Mouse (Mus musculus): Measurements from ENCODE around the gene Uty.

Uty gene

DNA sequence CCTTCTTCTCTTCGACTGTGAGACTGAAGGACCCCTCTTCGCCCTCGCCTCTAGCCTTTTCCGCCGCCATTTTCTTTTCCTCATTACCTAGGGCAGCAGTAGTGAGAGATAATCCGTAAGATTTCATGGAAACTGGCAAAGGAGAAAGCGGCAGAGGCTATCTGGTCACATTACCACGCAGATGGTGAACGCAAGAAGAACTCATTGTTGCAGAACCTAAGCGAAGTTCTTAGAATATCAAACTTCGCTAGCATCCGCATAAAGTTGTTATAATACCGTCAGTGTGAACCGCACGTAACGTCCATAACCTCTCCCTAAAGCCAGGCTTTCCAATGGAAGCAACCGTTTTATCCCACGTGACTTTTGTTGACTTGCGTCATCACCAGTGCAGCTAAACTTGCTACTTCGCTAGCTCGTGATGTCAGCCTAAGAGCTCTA is at the start of gene Uty:
Gene Uty, minus strand, starts transcription at position 334 of the 438 bp plus-strand sequence.
- no peak for DNase-seq (ENCODE audit: low spot score)

DNA sequence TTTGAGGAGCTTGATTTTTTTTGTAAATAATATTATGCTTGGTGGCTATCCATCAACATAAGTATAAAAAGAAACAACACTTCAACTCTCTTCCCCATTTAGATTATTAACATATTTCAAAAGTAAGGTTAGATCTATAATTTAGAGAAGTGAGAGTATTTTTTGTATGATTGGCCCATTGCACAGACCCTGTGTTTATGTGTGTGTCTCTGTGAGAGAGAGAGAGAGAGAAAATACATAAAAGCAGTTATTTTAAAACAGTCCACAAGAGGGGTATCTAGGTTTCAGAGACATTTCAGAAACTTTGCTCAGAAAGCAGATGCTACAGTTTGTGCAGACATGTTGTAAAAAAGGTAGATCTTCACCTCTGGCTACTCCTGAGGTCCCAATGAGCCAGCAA is 48.1 kb upstream of the Uty start:
- DNase-seq (ENCODE audit: low spot score): no peak

GRCm38 (mm10) chrY:1286171-1286795 is 40.7 kb upstream of the Uty start, which contains the start of gene Ddx3y:
Gene Ddx3y (minus strand): TSS chrY:1286629.
- no peak for DNase-seq (ENCODE audit: low spot score)

DNA sequence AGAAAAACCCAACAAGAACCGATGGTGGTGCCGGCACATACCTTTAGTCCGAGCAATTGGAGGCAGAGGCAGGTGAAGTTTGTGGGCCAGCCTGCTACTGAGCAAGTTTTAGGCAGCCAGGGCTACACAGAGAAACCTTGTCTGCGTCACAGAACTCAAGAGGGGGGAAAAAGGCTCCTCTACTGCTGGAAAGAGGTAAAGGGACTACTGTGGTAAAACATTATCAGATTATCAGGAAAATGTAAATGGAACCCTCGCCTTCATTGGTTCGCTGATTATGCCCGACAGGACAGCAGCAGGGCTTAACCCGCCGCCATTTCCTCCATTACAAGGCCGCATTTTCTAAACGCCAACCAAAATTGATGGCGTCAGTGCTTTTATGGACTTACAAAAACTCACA is 40.2 kb upstream of the Uty start:
- DNase-seq (ENCODE audit: low spot score): no peak

DNA sequence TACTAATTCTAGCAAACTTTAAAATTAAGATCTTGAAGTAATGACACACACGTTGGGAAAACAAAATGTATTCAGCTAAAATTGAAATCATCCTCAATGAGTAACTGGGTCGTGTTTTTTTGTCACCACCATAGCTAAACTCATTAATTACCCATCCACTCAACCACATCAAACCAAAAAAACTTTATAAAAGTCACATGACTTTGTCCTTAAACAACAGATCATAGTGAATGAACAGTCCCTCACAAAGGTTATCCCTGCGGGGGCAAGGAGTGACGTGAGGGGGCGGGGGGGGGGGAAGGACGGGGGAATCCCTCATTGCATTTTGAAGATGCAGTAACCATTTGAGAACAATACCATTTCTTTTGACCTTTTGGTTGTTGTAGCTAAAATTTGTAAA is 558 bp upstream of the Uty start:
- DNase-seq (ENCODE audit: low spot score): no peak

DNA sequence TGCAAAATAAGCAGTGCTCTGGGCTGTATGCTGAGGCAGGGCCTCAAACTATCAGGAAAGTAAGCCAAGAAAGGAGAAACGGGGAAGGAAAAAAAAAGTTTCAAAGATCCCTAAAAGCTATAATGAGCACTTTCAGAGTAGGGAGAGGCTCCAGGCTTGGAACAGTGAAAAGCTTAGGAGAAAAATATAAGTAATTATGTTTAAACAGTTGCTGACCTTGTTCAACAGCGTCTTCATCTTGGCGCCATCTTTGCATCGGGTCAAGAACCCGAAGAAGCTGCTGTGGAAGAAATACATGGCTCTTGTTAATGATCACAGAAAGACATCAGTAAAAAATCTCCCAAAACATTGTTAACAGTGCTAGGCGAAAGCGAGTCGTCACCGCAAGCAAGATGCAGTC is 619 bp downstream of the Uty start:
- no peak for DNase-seq (ENCODE audit: low spot score)

- DNase-seq (ENCODE audit: low spot score): no peak
These were observed 1.1 kb downstream of the Uty start for GRCm38 (mm10) chrY:1244421-1244820.

GRCm38 (mm10) chrY:1220001-1220400 is 25.6 kb downstream of the Uty start:
- DNase-seq (ENCODE audit: low spot score): no peak

DNA sequence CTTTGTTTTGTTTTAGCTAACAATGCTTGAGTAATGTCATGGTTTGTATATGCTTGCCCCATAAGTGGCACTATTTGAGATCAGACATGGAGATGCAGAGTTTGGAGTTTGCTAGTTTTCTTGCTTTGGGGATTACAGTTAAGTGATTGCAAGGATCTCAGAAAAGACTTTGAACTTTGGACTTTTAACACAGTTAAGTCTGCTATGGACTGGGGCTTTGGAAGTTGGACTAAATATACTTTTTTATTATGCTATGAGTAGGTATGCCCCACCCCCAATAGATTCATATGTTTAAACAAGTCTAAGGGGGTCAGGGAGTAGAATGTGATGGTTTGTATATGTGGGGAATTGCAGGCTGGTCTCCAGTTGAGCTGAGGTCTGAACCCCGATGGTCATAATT is 67.1 kb downstream of the Uty start:
- DNase-seq (ENCODE audit: low spot score): no peak

DNA sequence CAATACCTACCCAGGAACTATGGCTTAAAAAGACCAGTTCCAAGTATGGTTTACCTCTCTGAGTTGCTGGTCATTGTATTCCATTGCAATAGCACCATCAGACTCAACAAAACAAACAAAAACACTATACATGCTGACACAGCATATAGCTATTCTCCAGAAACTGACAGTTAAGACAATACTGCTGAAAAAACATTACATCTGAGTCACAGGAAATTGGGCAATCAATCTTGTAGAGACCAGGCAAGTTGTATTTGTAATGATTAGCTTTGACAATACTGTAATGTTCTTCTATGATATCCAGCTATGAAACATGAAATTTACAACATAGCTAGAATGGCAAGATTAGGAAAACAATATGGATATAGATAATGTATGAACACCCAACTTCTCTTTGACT is 82.5 kb downstream of the Uty start:
- no peak for DNase-seq (ENCODE audit: low spot score)

DNA sequence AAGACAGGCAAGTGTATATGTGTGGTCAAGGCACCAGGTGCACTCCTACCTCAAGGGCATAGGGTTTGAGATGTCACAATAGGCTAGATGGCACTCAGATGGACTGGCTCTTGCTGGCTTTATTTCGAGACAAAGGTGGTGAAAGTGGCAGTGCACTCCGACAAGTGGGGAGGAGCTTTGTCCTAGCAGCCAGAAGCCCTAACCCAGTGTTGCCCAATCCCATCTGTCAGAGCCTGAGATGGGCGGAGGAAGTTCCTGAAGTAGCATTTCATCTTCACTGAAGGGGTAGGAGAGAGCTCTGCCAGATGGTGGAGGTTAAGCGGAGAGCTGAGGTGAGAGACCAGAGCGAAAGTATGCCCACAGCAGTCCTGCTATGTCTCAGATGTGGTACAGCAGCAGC is 129.4 kb downstream of the Uty start:
- DNase-seq (ENCODE audit: low spot score): no peak

GRCm38 (mm10) chrY:1114016-1114415 is 131.5 kb downstream of the Uty start:
- no peak for DNase-seq (ENCODE audit: low spot score)

All from urinary bladder, postnatal 25 days (tissue).